Mouse (Mus musculus) small intestine, adult 2 months (tissue): ENCODE results near the gene Rabif.

Experiments used
- CTCF ChIP-seq: fragments of 200-500 bp; IDR thresholded peaks from 2 replicates; pipeline ENCODE4 v1.5.1; 2012; ENCODE audit warnings: low read depth, mild to moderate bottlenecking, control low read depth, inconsistent platforms, low read length, moderate library complexity, mixed read lengths; ENCODE audit not compliant: insufficient replicate concordance, insufficient read length; ENCODE audit errors: extremely low read depth
- POLR2A ChIP-seq: fragments of 200-500 bp; IDR thresholded peaks from 2 replicates; pipeline ENCODE4 v1.6.1; 2012; ENCODE audit warnings: low read depth, mild to moderate bottlenecking, control low read depth, inconsistent platforms, low read length, moderate library complexity

DNA sequence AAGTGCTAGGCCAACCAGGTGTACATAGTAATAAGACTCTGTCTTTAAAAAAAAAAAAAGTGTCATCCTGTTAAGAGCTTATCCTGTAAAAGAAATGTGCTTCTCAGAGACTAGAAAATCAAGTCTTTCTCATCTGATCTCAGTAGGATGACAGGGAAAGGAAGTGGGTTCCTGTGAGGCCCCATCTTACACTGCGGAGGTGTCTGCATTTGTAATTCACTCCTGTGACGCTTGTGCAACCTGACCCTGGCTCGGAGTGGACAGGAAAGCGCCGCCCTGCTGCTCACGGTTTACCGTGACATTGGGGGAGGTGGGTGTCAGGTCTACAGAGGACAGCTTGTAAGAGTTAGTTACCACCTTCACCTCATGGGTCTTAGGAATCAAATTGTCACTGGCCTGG lies 15.6 kb downstream of the Rabif start:
- TF ChIP-seq CTCF (no peak), POLR2A (no peak)
